Mouse (Mus musculus): Measurements from ENCODE around the gene Pmch.

Pmch gene

DNA sequence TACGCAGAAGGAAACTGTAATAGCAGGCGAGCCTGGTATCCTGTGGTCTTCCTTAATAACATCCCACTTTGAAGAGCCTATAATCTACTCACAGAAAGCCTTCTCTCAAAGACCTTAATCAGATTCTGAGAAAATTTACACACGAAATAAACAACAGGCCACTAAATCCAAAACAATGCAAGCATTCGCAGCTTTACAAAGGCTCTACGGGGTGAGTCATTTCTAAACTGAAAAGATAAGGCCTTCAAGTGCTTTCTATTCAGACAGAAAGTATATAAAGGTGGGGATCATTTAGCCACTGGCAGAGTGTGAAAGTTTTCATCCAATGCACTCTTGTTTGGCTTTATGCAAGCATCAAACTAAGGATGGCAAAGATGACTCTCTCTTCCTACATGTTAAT lies at the start of gene Pmch:
Gene Pmch (plus strand): TSS at position 301 of the 400 bp plus-strand sequence.
- DNase-seq (ENCODE audit: extremely low read depth, low read depth) = no peak

DNA sequence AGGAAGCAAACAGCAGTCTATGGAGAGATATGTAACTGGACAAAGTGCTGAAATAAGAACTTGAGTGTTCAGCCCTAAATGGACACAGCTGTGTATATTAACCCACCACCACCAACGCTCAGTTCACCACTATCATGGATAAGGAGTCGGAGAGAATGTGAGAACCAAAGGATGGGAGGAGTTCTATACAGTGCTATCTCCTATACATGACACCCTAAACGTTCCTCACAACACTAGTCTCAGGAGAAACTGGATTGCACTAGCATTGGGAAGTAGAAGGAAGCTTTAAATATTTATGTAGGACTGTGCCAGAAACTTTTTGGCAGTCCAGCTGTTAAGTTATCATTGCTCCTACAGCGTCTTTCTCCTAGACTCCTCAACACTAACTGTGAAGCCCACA lies 46.6 kb upstream of the Pmch start:
- DNase-seq (ENCODE audit: extremely low read depth, low read depth) = no peak

DNA sequence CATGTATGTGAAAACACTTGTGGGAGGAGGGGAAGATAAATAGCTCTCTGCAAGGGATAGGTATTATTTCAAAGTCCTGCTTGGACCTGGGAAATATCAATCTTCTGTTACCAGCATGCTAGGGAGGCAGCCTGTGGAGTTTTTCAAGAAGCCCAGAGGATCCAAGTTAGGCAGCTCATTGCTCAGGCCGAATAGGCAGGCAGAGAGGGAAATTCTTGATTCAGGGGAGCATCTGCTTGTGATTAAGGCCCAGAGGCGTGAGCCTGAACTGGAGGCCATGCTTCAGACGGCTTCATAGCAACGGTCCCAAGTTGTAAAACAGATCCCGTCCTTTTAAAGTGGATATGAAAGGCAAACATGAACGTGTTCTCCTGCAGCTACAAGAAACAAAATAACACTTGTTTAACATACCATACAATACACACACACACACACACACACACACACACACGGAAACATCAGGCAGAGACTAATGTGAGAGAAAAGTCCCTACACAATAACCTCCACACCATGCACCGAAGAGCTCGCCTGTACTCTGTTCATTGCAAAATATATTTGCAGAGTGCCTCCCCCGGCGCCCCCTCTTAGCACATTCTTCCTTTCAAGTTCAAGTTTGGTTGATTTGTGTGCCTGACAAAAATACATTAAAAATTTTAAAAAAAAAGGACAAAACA lies 44.6 kb upstream of the Pmch start:
- no peak for DNase-seq (ENCODE audit: extremely low read depth, low read depth)

DNA sequence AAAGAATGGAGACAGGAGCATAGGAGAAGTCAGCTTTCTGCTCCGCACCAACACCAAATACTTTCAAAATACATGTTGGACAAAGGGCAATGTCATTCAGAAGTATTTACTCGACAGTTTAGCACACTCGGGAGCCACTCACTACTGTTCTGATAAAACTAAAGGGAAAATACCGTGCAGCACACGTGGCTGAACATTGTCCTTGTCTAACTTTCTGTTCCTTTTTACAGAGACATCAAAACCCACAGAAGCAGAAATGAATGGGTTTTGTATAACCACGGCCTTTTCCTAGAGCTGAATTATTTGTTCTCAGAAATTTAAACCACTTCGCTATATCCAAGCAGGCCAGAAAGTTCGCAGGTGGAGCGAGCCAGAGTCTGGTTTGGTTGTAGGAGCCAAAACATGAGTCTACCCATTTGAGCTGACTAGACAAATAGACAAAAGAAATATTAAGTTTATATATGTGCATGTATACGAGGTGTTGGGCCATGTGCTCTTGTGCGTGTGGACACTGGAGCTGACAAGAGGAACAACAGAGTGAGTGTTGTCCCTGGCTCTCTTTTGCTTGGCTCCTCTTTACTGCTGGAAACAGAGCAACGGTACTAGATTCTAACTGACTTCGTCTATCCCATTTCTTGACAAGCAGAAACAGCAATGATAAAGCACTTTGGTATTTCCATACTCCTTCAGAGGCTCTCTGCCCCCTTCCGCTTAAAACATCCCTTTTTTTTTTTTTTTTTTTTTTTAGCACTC lies 36.5 kb upstream of the Pmch start:
- no peak for DNase-seq (ENCODE audit: extremely low read depth, low read depth)

DNA sequence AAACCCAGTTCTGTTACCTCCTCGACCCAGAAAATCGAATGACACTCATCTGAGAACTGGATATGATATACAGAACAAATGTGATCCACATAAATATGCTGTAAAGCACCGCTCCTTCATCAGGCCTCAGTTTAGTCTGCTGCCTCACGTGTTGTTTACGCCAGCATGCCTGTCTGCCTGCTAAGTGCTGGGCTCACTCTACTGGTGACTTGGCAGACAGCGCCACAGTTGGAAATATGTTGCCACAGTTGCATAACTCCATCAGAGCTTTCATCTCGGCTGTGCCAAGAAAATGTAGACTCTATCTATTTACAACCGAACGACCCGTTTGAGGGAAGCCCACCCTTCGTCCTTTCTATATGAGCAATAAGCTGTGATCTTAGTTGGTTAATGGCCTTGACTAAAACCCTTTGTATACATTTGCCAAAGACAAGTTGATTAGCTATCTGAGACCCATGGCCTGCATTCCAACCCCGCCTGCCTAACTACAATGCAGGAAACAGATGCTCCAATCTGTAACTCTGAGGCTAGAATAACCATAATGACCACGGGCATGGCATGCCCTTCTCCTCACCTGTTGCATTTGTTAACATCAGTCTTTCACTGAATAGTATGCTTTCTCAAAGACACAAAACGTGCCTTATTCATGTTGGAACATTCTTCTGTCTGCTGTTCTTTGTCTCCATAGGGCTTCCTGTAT lies 33.8 kb upstream of the Pmch start:
- no peak for DNase-seq (ENCODE audit: extremely low read depth, low read depth)

DNA sequence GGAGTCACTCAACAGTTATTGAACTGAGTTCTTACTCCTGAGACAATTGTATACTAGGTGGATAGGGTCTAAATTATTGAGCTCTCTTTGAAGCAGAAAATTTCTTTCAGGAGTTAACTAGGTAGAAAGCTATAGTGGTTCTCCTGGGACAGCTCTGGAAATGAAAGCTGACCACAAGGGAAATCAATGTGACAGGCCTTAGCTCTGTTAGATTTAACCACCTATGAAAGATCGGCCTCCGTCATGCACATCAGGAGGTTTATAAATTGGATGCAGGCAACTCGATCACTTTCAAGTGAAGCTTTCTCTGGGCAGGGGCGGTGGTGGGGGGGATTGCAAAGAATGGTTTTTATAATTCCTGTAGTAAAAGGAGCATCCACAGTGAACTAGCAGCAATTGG lies 27.4 kb upstream of the Pmch start:
- DNase-seq (ENCODE audit: extremely low read depth, low read depth) = no peak

DNA sequence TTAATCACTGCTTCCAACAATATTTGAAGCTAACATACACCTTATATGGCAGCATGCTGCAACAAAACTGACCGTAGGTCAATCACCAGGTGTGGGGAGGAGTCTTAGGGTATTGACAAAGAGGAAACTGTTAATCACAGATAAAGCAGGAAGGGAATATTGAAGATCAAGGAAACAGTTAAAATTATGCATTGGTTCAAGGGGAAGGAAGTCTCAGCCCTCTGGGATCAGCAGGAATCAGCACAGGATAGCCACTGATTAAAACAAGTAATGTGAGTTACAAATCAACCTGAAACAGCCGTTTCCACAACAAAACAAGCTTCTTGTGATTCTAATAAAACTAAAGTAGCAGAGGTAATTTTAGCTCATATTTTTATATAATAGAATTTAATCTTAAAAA lies 26.0 kb upstream of the Pmch start:
- DNase-seq (ENCODE audit: extremely low read depth, low read depth) = no peak

DNA sequence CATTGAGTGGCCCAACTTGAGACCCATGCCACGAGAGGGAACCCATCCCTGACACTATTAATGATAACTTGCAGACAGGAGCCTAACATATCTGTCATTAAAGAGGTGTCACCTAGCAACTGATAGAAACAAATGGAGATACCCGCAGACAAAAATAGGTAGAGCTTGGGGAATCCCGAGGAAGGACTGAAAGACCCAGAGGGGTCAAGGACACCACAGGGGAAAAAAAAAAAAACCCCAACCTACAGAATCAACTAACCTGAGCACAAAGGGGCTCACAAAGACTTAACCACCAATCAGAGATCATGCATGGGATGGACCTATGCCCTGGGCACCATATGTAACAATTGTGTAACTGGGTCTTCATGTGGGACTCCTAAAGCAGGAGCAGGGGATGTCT lies 23.5 kb upstream of the Pmch start:
- DNase-seq (ENCODE audit: extremely low read depth, low read depth) = no peak

DNA sequence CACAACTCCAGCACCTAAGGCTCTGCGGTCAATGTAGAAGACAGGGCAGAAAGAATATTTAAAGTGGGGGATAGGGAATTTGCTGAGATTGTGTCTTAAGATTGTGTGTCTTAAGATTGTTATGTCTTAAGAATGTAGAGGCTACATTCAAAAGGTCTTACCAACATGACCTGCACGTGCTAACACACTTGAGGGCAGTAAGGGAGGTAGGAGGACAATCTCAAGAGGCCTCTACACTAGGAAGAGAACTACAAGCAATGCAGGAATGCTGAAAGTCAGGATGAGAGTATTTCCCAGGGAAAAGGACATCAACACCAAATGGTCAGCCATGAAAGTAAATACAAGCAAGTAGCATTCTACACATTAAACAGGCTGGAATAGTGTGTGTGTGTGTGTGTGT lies 15.3 kb downstream of the Pmch start:
- no peak for DNase-seq (ENCODE audit: extremely low read depth, low read depth)

DNA sequence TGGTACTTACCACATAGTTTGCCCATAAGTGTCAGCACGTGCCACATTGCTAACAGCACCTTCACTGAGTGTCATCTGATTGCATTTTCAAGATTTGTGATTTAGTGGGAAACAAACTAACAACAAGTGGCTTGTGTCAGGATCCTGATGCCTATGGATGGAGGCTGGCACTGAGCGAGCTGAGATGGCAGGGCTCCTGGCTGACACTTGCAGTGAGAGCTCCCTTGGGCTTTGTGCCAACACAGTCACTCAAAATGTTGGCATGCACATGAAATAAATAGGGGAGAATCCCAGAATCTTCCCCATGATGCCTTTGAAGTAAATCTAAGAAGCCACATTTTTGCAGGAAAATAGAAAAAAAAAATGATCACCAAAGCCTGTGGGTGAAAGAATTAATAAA lies 22.4 kb downstream of the Pmch start:
- DNase-seq (ENCODE audit: extremely low read depth, low read depth) = no peak

DNA sequence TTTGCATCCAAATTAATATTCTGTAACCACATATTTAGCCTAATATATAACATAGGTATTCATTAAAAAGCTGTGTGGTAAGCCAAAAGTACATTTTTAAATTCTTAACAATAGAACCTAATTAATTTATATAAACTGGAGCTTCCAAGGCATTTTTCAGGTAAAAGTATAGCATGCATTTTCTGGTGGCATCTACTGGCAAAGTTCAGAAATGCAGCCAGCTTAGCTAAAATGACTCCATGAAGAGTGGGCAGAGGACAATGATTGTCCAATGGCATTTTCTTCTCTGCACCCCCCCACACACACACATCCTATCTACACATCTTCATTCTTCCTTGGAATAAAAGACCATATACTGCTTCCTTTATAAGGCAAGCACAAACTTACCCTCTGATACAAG lies 28.8 kb downstream of the Pmch start:
- DNase-seq (ENCODE audit: extremely low read depth, low read depth) = no peak

DNA sequence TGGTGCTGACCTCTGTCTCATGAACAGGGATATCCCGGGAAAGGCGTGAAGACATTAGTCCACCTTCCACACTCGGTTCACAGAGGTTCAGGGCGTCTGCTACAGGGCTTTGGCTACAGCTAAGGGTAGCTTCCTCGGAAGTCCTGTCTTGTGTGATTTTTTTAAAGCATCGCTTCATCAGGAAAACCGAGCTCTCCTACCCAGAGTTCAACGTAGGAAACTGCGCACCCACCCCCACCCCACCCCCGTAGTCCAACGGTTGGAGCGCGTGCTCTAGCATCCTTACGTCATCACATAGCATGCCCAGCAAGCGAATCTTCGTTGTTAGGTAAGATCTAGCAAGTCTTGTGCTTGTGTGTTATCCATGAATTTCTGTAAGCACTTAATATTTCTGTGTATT lies 44.8 kb downstream of the Pmch start:
- DNase-seq (ENCODE audit: extremely low read depth, low read depth) = no peak

Data from MEL-GATA-1-ER (cell line).